Mouse (Mus musculus) testis, adult 2 months (tissue): Measurements from ENCODE around the gene Fam166a. TPM values are rescaled to one million over a fixed set of nuclear protein-coding genes. Genes with fewer than 3 reads are reported as not detected.
A peak's percentile ranks its signal among the peaks of the same experiment; 100 is the strongest.

ENCODE experiments used
- H3K27ac ChIP-seq: fragments of 200-500 bp; 2 replicates; pipeline ENCODE4 v1.5.1; 2012; ENCODE audit warnings: low read depth, low read length; ENCODE audit not compliant: control insufficient read depth, insufficient read depth
- H3K27me3 ChIP-seq: fragments of 200-500 bp; 2 replicates; pipeline ENCODE4 v1.6.1; 2012; ENCODE audit warnings: mild to moderate bottlenecking, low read length, moderate library complexity; ENCODE audit not compliant: control insufficient read depth, insufficient read depth
- H3K36me3 ChIP-seq: fragments of 200-500 bp; 2 replicates; pipeline ENCODE4 v1.6.1; 2012; ENCODE audit warnings: mild to moderate bottlenecking, low read length; ENCODE audit not compliant: control insufficient read depth, insufficient read depth
- H3K4me1 ChIP-seq: fragments of 200-500 bp; 2 replicates; pipeline ENCODE4 v1.6.1; 2012; ENCODE audit warnings: low read length; ENCODE audit not compliant: control insufficient read depth, insufficient read depth
- H3K4me3 ChIP-seq: fragments of 200-500 bp; 2 replicates; pipeline ENCODE4 v1.5.1; 2012; ENCODE audit warnings: low read depth, mild to moderate bottlenecking, low read length, moderate library complexity, mixed read lengths; ENCODE audit not compliant: control insufficient read depth
- CTCF ChIP-seq: fragments of 200-500 bp; IDR thresholded peaks from 2 replicates; pipeline ENCODE4 v1.5.1; 2012; ENCODE audit warnings: low read depth, mild to moderate bottlenecking, inconsistent platforms, low read length, moderate library complexity; ENCODE audit not compliant: control insufficient read depth, insufficient read depth, insufficient replicate concordance
- POLR2A ChIP-seq: fragments of 200-500 bp; IDR thresholded peaks from 2 replicates; pipeline ENCODE4 v1.6.1; 2012; ENCODE audit warnings: low read depth, mild to moderate bottlenecking, inconsistent platforms, low read length, moderate library complexity; ENCODE audit not compliant: control insufficient read depth
- polyA plus RNA-seq: library from polyadenylated mRNA; depleted of rRNA; stranded (reverse); fragments of >200 nt; gene quantifications from 2 replicates; pipeline ENCODE4 v1.2.3, GENCODE M21; 2012

The Fam166a gene
- polyA plus RNA-seq, 1 experiment, result 576 TPM

- no peaks in the 10 kb centered on the region; the same call in 1 of the 2 replicates for H3K36me3 ChIP-seq
- peak within 1 kb of the TSS; percentile 91 for H3K4me3 ChIP-seq
- TF ChIP-seq POLR2A (peak; percentile 72; the same call in 1 of the 2 replicates), CTCF (no peak)
- peak within 1 kb of the TSS; percentile 83 for H3K27ac ChIP-seq
- peaks cover 24% of the 10 kb centered on the region for H3K4me1 ChIP-seq
- no peaks in the 10 kb centered on the region for H3K27me3 ChIP-seq
These were observed 43.8 kb downstream of the Fam166a start, which contains the start of gene Tprn for GRCm38 (mm10) chr2:25262291-25262767. Gene Tprn, plus strand, starts transcription at chr2:25262618.

- H3K27me3 ChIP-seq, result no peaks in the 10 kb centered on the region
- peaks cover 24% of the 10 kb centered on the region for H3K4me1 ChIP-seq
- TF ChIP-seq POLR2A, result no peak; the same call in 1 of the 2 replicates
- no peak for TF ChIP-seq CTCF
- H3K4me3 ChIP-seq, result peak overlapping the region; percentile 91
- H3K36me3 ChIP-seq, result no peaks in the 10 kb centered on the region; the same call in 1 of the 2 replicates
- H3K27ac ChIP-seq, result peak overlapping the region; percentile 51
These were observed 44.5 kb downstream of the Fam166a start for GRCm38 (mm10) chr2:25262795-25263622.

DNA sequence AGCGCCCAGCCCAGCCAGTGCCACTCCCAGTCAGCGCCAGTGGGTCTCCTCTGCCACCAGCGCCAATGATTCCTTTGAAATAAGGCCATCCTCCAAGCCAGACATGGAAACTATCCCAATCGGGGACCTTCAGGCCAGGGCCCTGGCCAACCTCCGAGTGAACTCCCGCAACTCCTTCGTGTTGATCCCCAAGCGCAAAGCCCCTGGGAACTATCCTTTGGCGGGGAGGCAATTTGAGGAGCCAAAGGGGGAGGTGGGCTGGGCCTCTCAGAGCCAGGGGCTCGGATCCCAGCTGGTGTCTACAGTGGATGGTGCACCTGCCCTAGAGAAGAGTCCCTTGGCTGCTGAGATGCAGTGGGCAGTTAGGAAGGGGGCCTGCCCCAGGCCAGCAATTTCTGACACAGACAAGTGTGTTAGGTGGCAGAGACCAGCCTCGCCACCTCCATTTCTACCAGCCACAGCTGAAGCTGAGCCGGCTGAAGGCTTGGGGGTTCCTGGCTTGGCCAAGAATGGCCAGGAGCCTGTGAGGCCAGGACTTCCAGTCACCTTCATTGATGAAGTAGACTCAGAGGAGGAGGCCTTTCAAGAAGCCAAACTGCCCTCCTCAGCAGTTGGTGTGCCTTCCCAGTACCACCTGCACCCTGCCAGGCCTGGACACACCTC, 45.2 kb downstream of the Fam166a start:
- H3K27ac ChIP-seq, result peak overlapping the region; percentile 51
- H3K27me3 ChIP-seq, result no peaks in the 10 kb centered on the region
- H3K4me3 ChIP-seq, result peak overlapping the region; percentile 91
- H3K36me3 ChIP-seq, result no peaks in the 10 kb centered on the region; the same call in 1 of the 2 replicates
- TF ChIP-seq CTCF (no peak), POLR2A (no peak)
- H3K4me1 ChIP-seq, result peaks cover 24% of the 10 kb centered on the region

DNA sequence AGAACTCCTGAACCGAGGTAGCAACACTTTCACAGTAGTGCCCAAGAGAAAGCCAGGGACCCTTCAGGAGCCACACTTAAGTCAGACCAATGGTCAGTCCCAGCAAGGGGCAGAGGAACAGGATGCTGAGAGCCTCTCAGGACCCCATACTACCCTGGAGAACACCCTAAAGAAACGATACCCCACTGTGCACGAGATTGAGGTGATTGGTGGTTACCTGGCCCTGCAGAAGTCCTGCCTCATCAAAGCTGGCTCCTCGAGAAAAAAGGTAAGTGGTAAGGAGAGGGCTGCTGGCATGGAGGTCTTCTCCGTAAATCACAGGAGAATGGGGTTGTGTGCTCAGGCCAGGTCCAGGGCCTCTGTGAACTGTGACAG, 45.7 kb downstream of the Fam166a start:
- H3K36me3 ChIP-seq, result no peaks in the 10 kb centered on the region; the same call in 1 of the 2 replicates
- peaks cover 24% of the 10 kb centered on the region for H3K4me1 ChIP-seq
- peak overlapping the region; percentile 91 for H3K4me3 ChIP-seq
- no peak for TF ChIP-seq CTCF
- no peak for TF ChIP-seq POLR2A
- no peaks in the 10 kb centered on the region for H3K27me3 ChIP-seq
- H3K27ac ChIP-seq, result peak overlapping the region; percentile 41; the same call in 1 of the 2 replicates

GRCm38 (mm10) chr2:25264851-25265250, 46.3 kb downstream of the Fam166a start:
- H3K36me3 ChIP-seq, result no peaks in the 10 kb centered on the region; the same call in 1 of the 2 replicates
- peak overlapping the region; percentile 91 for H3K4me3 ChIP-seq
- H3K27ac ChIP-seq, result no peak overlapping the region
- H3K27me3 ChIP-seq, result no peaks in the 10 kb centered on the region
- TF ChIP-seq POLR2A, result no peak
- TF ChIP-seq CTCF, result no peak
- peaks cover 24% of the 10 kb centered on the region for H3K4me1 ChIP-seq

GRCm38 (mm10) chr2:25265897-25266656, 47.5 kb downstream of the Fam166a start:
- Histone ChIP-seq H3K27ac (no peak overlapping the region), H3K36me3 (no peaks in the 10 kb centered on the region; the same call in 1 of the 2 replicates), H3K27me3 (no peaks in the 10 kb centered on the region), H3K4me1 (peaks cover 24% of the 10 kb centered on the region), H3K4me3 (peak overlapping the region; percentile 47)
- TF ChIP-seq POLR2A (no peak), CTCF (no peak)

DNA sequence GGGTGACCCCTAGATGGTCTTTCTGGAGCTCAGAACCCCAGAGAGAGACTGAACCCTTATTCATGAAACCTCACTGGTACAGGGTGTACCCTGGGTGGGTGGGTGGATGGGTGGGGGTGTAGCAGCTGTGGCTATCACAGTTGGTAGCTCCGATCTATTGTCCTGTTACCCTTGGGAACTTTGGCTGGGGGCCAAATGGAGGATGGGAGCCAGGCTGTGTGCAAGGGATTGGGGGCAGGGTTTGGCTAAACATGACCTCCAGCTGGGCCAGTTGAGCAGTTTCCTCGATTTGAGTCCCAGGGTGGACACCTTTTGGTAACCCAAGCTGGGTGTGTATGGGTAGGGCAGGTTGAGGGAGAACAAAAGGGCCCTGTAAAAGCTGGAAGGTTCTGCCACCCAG, 48.2 kb downstream of the Fam166a start:
- H3K36me3 ChIP-seq, result no peaks in the 10 kb centered on the region; the same call in 1 of the 2 replicates
- H3K27ac ChIP-seq, result no peak overlapping the region
- peaks cover 25% of the 10 kb centered on the region for H3K4me1 ChIP-seq
- no peaks in the 10 kb centered on the region for H3K27me3 ChIP-seq
- no peak for TF ChIP-seq CTCF
- no peak for TF ChIP-seq POLR2A
- no peak overlapping the region for H3K4me3 ChIP-seq
